Mouse (Mus musculus) urinary bladder, postnatal 10 days (tissue): Measurements from ENCODE around the gene Apol7c.
"Not testable (repeated sequence)": the region's sequence is repeated elsewhere in the genome, so short reads cannot be mapped to it uniquely, and the experiment has no call there.

Source experiments
- DNase-seq: peaks from one replicate; pipeline ENCODE4 v3.0.0; 2022; ENCODE audit warnings: low spot score

Apol7c gene

GRCm38 (mm10) chr15:77533216-77533615 lies at the start of gene Apol7c:
Gene Apol7c (minus strand): TSS chr15:77533316.
- DNase-seq = no peak

GRCm38 (mm10) chr15:77581681-77582080 lies 48.6 kb upstream of the Apol7c start:
- no peak for DNase-seq

- DNase-seq = no peak
Measured at GRCm38 (mm10) chr15:77579311-77579710, 46.2 kb upstream of the Apol7c start.

- no peak for DNase-seq
Measured at GRCm38 (mm10) chr15:77578801-77579200, 45.7 kb upstream of the Apol7c start.

GRCm38 (mm10) chr15:77563219-77563618 lies 30.1 kb upstream of the Apol7c start:
- no peak for DNase-seq

GRCm38 (mm10) chr15:77561792-77562191 lies 28.7 kb upstream of the Apol7c start, which contains the start of gene 1700025B11Rik:
Gene 1700025B11Rik (minus strand): TSS chr15:77561892.
- DNase-seq = no peak

GRCm38 (mm10) chr15:77539221-77539620 lies 6.1 kb upstream of the Apol7c start:
- not testable (repeated sequence) for DNase-seq

GRCm38 (mm10) chr15:77523186-77523843 lies 9.8 kb downstream of the Apol7c start:
- DNase-seq = not testable (repeated sequence)

- not testable (repeated sequence) for DNase-seq
Measured at GRCm38 (mm10) chr15:77520596-77520995, 12.5 kb downstream of the Apol7c start.

- DNase-seq = not testable (repeated sequence)
Measured at GRCm38 (mm10) chr15:77507966-77508365, 25.1 kb downstream of the Apol7c start, which contains the start of gene Apol11a. Gene Apol11a (plus strand): TSS chr15:77508271.

GRCm38 (mm10) chr15:77494694-77495093 lies 38.4 kb downstream of the Apol7c start:
- not testable (repeated sequence) for DNase-seq

- not testable (repeated sequence) for DNase-seq
Measured at GRCm38 (mm10) chr15:77493181-77493580, 39.9 kb downstream of the Apol7c start.

GRCm38 (mm10) chr15:77482140-77482794 lies 50.8 kb downstream of the Apol7c start:
- no peak for DNase-seq

GRCm38 (mm10) chr15:77476693-77477092 lies 56.4 kb downstream of the Apol7c start, which contains the start of gene Apol10a:
Gene Apol10a (plus strand): TSS chr15:77477047.
- not testable (repeated sequence) for DNase-seq
